Mouse (Mus musculus): Measurements from ENCODE around the gene Herpud2. TPM values are rescaled to one million over a fixed set of nuclear protein-coding genes. Genes with fewer than 3 reads are reported as not detected.

Gene Herpud2
- polyA plus RNA-seq, 1 experiment from 2014 or later = 40.7 TPM

DNA sequence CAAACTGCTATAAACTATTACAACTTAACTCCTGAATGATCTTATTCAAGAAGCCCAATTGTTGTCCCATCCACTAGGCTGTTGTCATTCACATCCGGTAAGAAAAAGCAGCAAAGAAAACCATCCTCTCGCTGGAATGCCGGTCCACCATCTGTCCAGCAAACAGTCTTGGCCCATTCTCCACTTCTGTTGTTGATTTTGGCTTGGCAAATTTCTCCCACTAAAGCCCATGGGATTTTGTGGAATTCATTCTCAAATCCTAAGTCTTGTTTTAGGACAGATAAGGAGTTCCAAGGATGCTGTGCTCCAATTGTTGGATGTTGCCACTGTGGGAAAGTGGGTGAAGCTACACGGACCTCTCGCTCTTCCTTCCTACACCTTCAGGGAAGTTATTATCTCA lies 25.6 kb upstream of the Herpud2 start:
- no peaks in the 10 kb centered on the region for H3K36me3 ChIP-seq (ENCODE audit: control insufficient read depth, insufficient read depth, low read length)
- ATAC-seq (ENCODE audit: low FRiP score, low TSS enrichment) = no peak
- 93% methylated on average over 5 of the region's 5 CpGs for WGBS

GRCm38 (mm10) chr9:25176562-25176961 lies 24.9 kb upstream of the Herpud2 start:
- Histone ChIP-seq H3K4me2 (ENCODE audit: low read length) (no peak overlapping the region), H3K36me3 (ENCODE audit: control insufficient read depth, insufficient read depth, low read length) (no peaks in the 10 kb centered on the region), H3K4me3 (replicated peaks; ENCODE audit: low read depth, low read length) (no peak overlapping the region), H3K27ac (replicated peaks; ENCODE audit: low read depth, low read length) (no peak overlapping the region), H3K9ac (replicated peaks; ENCODE audit: low read length) (no peak overlapping the region), H3K4me1 (ENCODE audit: control insufficient read depth, insufficient read depth, low read length) (no peaks in the 10 kb centered on the region), H3K9me3 (ENCODE audit: control insufficient read depth, low read length) (no peaks in the 10 kb centered on the region), H3K27me3 (ENCODE audit: control insufficient read depth, insufficient read depth, low read length) (no peaks in the 10 kb centered on the region)
- ATAC-seq (ENCODE audit: low FRiP score, low TSS enrichment) (no peak), DNase-seq (no peak)
- WGBS = 74% methylated on average over 1 of the region's 1 CpGs

More for the DNA sequence above, 25.6 kb upstream of the Herpud2 start:
- Histone ChIP-seq H3K4me2 (ENCODE audit: low read length) (no peak overlapping the region), H3K4me3 (replicated peaks; ENCODE audit: low read depth, low read length) (no peak overlapping the region), H3K9me3 (ENCODE audit: control insufficient read depth, low read length) (no peaks in the 10 kb centered on the region), H3K27ac (replicated peaks; ENCODE audit: low read depth, low read length) (no peak overlapping the region), H3K27me3 (ENCODE audit: control insufficient read depth, insufficient read depth, low read length) (no peaks in the 10 kb centered on the region), H3K4me1 (ENCODE audit: control insufficient read depth, insufficient read depth, low read length) (no peaks in the 10 kb centered on the region), H3K9ac (replicated peaks; ENCODE audit: low read length) (no peak overlapping the region)
- DNase-seq = no peak

- Histone ChIP-seq H3K36me3 (ENCODE audit: control insufficient read depth, insufficient read depth, low read length) (no peaks in the 10 kb centered on the region), H3K4me3 (replicated peaks; ENCODE audit: low read depth, low read length) (no peak overlapping the region), H3K27ac (replicated peaks; ENCODE audit: low read depth, low read length) (no peak overlapping the region), H3K9me3 (ENCODE audit: control insufficient read depth, low read length) (no peaks in the 10 kb centered on the region), H3K4me2 (ENCODE audit: low read length) (no peak overlapping the region), H3K4me1 (ENCODE audit: control insufficient read depth, insufficient read depth, low read length) (no peaks in the 10 kb centered on the region), H3K9ac (replicated peaks; ENCODE audit: low read length) (no peak overlapping the region), H3K27me3 (ENCODE audit: control insufficient read depth, insufficient read depth, low read length) (no peaks in the 10 kb centered on the region)
- ATAC-seq (ENCODE audit: low FRiP score, low TSS enrichment) (no peak), DNase-seq (no peak)
- WGBS = 90% methylated on average over 6 of the region's 6 CpGs
These were observed 24.4 kb upstream of the Herpud2 start for GRCm38 (mm10) chr9:25175978-25176377.

GRCm38 (mm10) chr9:25175039-25175442 lies 23.4 kb upstream of the Herpud2 start:
- whole genome bisulfite sequencing = 47% methylated on average over 5 of the region's 5 CpGs
- ATAC-seq (ENCODE audit: low FRiP score, low TSS enrichment) (no peak), DNase-seq (peak; percentile 51)
- no peak overlapping the region for H3K27ac ChIP-seq (replicated peaks; ENCODE audit: low read depth, low read length)
- no peaks in the 10 kb centered on the region for H3K27me3 ChIP-seq (ENCODE audit: control insufficient read depth, insufficient read depth, low read length)
- H3K9ac ChIP-seq (replicated peaks; ENCODE audit: low read length) = no peak overlapping the region
- H3K4me2 ChIP-seq (ENCODE audit: low read length) = no peak overlapping the region
- no peaks in the 10 kb centered on the region for H3K36me3 ChIP-seq (ENCODE audit: control insufficient read depth, insufficient read depth, low read length)
- no peak overlapping the region for H3K4me3 ChIP-seq (replicated peaks; ENCODE audit: low read depth, low read length)
- H3K4me1 ChIP-seq (ENCODE audit: control insufficient read depth, insufficient read depth, low read length) = no peaks in the 10 kb centered on the region
- no peaks in the 10 kb centered on the region for H3K9me3 ChIP-seq (ENCODE audit: control insufficient read depth, low read length)

GRCm38 (mm10) chr9:25174614-25175013 lies 23.0 kb upstream of the Herpud2 start:
- 80% methylated on average over 5 of the region's 5 CpGs for WGBS
- DNase-seq (no peak), ATAC-seq (ENCODE audit: low FRiP score, low TSS enrichment) (no peak)
- no peak overlapping the region for H3K4me2 ChIP-seq (ENCODE audit: low read length)
- no peak overlapping the region for H3K9ac ChIP-seq (replicated peaks; ENCODE audit: low read length)
- no peak overlapping the region for H3K4me3 ChIP-seq (replicated peaks; ENCODE audit: low read depth, low read length)
- H3K27me3 ChIP-seq (ENCODE audit: control insufficient read depth, insufficient read depth, low read length) = no peaks in the 10 kb centered on the region
- H3K4me1 ChIP-seq (ENCODE audit: control insufficient read depth, insufficient read depth, low read length) = no peaks in the 10 kb centered on the region
- H3K9me3 ChIP-seq (ENCODE audit: control insufficient read depth, low read length) = no peaks in the 10 kb centered on the region
- H3K27ac ChIP-seq (replicated peaks; ENCODE audit: low read depth, low read length) = no peak overlapping the region
- H3K36me3 ChIP-seq (ENCODE audit: control insufficient read depth, insufficient read depth, low read length) = no peaks in the 10 kb centered on the region

DNA sequence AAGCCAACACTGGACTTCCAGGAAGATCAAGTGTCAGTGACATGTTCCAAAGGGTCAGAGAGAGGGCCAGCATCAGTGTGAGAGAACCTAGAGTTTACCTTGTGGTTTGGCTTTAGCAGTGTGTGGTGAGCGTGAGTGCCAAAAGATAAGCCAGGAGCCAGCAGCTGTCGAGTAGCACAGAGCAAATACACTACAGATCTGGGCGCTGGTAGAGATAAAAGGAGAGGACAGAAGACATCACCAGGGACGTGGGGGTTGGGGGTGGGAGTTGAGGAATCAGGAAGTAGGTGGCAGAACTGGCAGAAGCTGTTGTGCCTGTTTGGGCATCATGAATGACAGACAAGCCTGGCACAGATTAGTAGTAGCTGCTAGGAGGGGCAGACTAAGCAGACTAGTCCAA lies 21.6 kb upstream of the Herpud2 start:
- Histone ChIP-seq H3K4me2 (ENCODE audit: low read length) (no peak overlapping the region), H3K27ac (replicated peaks; ENCODE audit: low read depth, low read length) (no peak overlapping the region), H3K9ac (replicated peaks; ENCODE audit: low read length) (no peak overlapping the region), H3K36me3 (ENCODE audit: control insufficient read depth, insufficient read depth, low read length) (no peaks in the 10 kb centered on the region), H3K4me1 (ENCODE audit: control insufficient read depth, insufficient read depth, low read length) (no peaks in the 10 kb centered on the region), H3K27me3 (ENCODE audit: control insufficient read depth, insufficient read depth, low read length) (no peaks in the 10 kb centered on the region), H3K9me3 (ENCODE audit: control insufficient read depth, low read length) (no peaks in the 10 kb centered on the region), H3K4me3 (replicated peaks; ENCODE audit: low read depth, low read length) (no peak overlapping the region)
- ATAC-seq (ENCODE audit: low FRiP score, low TSS enrichment) = no peak
- 67% methylated on average over 4 of the region's 4 CpGs for WGBS
- DNase-seq = no peak

GRCm38 (mm10) chr9:25169626-25170025 lies 18.0 kb upstream of the Herpud2 start:
- DNase-seq (peak; percentile 15), ATAC-seq (ENCODE audit: low FRiP score, low TSS enrichment) (no peak)
- no peaks in the 10 kb centered on the region for H3K4me1 ChIP-seq (ENCODE audit: control insufficient read depth, insufficient read depth, low read length)
- H3K9me3 ChIP-seq (ENCODE audit: control insufficient read depth, low read length) = no peaks in the 10 kb centered on the region
- H3K4me2 ChIP-seq (ENCODE audit: low read length) = no peak overlapping the region
- no peak overlapping the region for H3K9ac ChIP-seq (replicated peaks; ENCODE audit: low read length)
- no peaks in the 10 kb centered on the region for H3K27me3 ChIP-seq (ENCODE audit: control insufficient read depth, insufficient read depth, low read length)
- H3K4me3 ChIP-seq (replicated peaks; ENCODE audit: low read depth, low read length) = no peak overlapping the region
- H3K36me3 ChIP-seq (ENCODE audit: control insufficient read depth, insufficient read depth, low read length) = no peaks in the 10 kb centered on the region
- H3K27ac ChIP-seq (replicated peaks; ENCODE audit: low read depth, low read length) = no peak overlapping the region

DNA sequence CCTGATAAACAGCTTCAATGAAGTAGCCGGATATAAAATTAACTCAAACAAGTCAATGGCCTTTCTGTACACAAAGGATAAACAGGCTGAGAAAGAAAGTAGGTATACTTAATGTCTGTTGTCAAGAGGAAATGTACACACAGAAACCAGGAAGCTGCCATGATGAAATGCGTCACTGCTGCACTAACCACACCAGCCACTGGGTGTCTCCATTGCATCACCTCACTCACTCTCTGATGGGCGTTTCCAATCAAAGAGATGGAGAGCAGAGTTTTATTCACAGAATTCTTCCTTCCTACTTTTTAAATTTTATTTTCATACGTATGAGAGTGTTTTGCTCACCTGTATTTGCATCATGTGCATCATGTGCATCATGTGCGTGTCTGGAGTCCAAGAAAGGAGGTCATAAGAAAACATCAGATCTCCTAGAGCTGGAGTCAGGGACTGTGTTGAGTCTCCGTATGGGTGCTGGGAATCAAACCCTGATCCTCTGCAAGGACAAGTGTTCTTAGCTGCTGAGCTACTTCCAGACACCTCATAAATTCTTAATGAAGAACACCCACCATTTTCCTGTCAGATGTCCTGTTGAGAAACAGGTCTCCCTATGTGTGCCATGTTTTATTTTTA lies 16.0 kb upstream of the Herpud2 start:
- Histone ChIP-seq H3K4me2 (ENCODE audit: low read length) (no peak overlapping the region), H3K27me3 (ENCODE audit: control insufficient read depth, insufficient read depth, low read length) (no peaks in the 10 kb centered on the region), H3K9me3 (ENCODE audit: control insufficient read depth, low read length) (no peaks in the 10 kb centered on the region), H3K27ac (replicated peaks; ENCODE audit: low read depth, low read length) (no peak overlapping the region), H3K4me3 (replicated peaks; ENCODE audit: low read depth, low read length) (no peak overlapping the region), H3K9ac (replicated peaks; ENCODE audit: low read length) (no peak overlapping the region), H3K4me1 (ENCODE audit: control insufficient read depth, insufficient read depth, low read length) (no peaks in the 10 kb centered on the region), H3K36me3 (ENCODE audit: control insufficient read depth, insufficient read depth, low read length) (no peaks in the 10 kb centered on the region)
- ATAC-seq (ENCODE audit: low FRiP score, low TSS enrichment) = peak; percentile 71; the same call in 1 of the 2 replicates
- DNase-seq = peak; percentile 83
- WGBS = 42% methylated on average over 6 of the region's 6 CpGs

DNA sequence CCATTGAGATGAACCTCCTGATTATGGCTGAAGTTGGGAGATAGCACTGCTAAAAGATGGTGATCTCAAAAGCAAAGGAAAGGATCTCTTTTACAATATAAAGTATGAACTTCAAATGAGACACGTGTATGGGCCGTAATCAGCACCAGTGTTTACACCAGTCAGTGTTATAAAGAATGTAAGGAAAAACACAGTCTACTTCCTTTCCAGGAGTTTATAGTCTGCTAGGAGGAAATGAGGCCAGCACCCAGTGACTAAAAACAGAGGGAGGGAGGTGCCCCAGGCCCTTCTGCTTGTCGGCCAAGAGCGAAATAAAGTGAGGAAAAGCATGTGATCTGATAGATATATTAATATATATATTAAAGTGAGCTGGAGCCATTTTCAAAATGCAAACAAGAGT lies 6.6 kb upstream of the Herpud2 start:
- Histone ChIP-seq H3K27me3 (ENCODE audit: control insufficient read depth, insufficient read depth, low read length) (no peaks in the 10 kb centered on the region), H3K9me3 (ENCODE audit: control insufficient read depth, low read length) (no peaks in the 10 kb centered on the region), H3K4me2 (ENCODE audit: low read length) (no peak overlapping the region), H3K27ac (replicated peaks; ENCODE audit: low read depth, low read length) (no peak overlapping the region), H3K36me3 (ENCODE audit: control insufficient read depth, insufficient read depth, low read length) (no peaks in the 10 kb centered on the region), H3K4me3 (replicated peaks; ENCODE audit: low read depth, low read length) (no peak overlapping the region), H3K4me1 (ENCODE audit: control insufficient read depth, insufficient read depth, low read length) (no peaks in the 10 kb centered on the region), H3K9ac (replicated peaks; ENCODE audit: low read length) (no peak overlapping the region)
- WGBS = 93% methylated on average over 4 of the region's 4 CpGs
- DNase-seq (no peak), ATAC-seq (ENCODE audit: low FRiP score, low TSS enrichment) (no peak)

Measured in midbrain, embryonic 14.5 days (tissue).